Mouse (Mus musculus) neural tube, embryonic 12.5 days (tissue): ENCODE results near the gene Dlgap4. TPM values are rescaled to one million over a fixed set of nuclear protein-coding genes. Genes with fewer than 3 reads are reported as not detected.
"Not testable (repeated sequence)": the region's sequence is repeated elsewhere in the genome, so short reads cannot be mapped to it uniquely, and the experiment has no call there.

Experiments used
- ATAC-seq: fragments of 200-750 bp; cut with Nextera tagmentation; 2 replicates; pipeline ENCODE4 v1.8.0; 2017; ENCODE audit warnings: low read depth, mild to moderate bottlenecking, moderate TSS enrichment, moderate library complexity; ENCODE audit not compliant: low FRiP score
- H3K27ac ChIP-seq: fragments of 300-500 bp; sonication (generic); 2 replicates; pipeline ENCODE4 v1.5.1; 2016
- H3K27me3 ChIP-seq: fragments of 300-500 bp; sonication (generic); replicated peaks from 2 replicates; pipeline ENCODE4 v1.6.1; 2016; ENCODE audit warnings: mild to moderate bottlenecking
- H3K36me3 ChIP-seq: fragments of 300-500 bp; sonication (generic); 2 replicates; pipeline ENCODE4 v1.6.1; 2016; ENCODE audit warnings: mild to moderate bottlenecking
- H3K4me1 ChIP-seq: fragments of 300-500 bp; sonication (generic); 2 replicates; pipeline ENCODE4 v1.6.1; 2016
- H3K4me2 ChIP-seq: fragments of 300-500 bp; sonication (generic); replicated peaks from 2 replicates; pipeline ENCODE4 v1.6.1; 2016; ENCODE audit warnings: mild to moderate bottlenecking
- H3K4me3 ChIP-seq: fragments of 300-500 bp; sonication (generic); 2 replicates; pipeline ENCODE4 v1.5.1; 2016
- H3K9ac ChIP-seq: fragments of 300-500 bp; sonication (generic); 2 replicates; pipeline ENCODE4 v1.6.1; 2016; ENCODE audit warnings: mild to moderate bottlenecking
- H3K9me3 ChIP-seq: fragments of 300-500 bp; sonication (generic); 2 replicates; pipeline ENCODE4 v1.6.1; 2016; ENCODE audit warnings: mild to moderate bottlenecking
- WGBS: fragments of 180-500 bp; shearing (Covaris S2); methylation state at CpG from one replicate; pipeline ENCODE4 v1.1.7; 2016; 5-methylcytosine and 5-hydroxymethylcytosine counted together
- polyA plus RNA-seq: library from polyadenylated mRNA; unstranded; fragments of >200 nt; fragmentation: Nextera tagmentation; extraction: Ambion mirVana; gene quantifications from 2 replicates; pipeline ENCODE4 v1.2.1, GENCODE M21; 2016

Gene Dlgap4
- polyA plus RNA-seq, 1 experiment from 2014 or later = 197 TPM

GRCm38 (mm10) chr2:156782481-156783348 lies 169.2 kb downstream of the Dlgap4 start:
- Histone ChIP-seq H3K27me3 (no peaks in the 10 kb centered on the region), H3K9ac (no peak overlapping the region), H3K4me2 (no peak overlapping the region), H3K36me3 (no peaks in the 10 kb centered on the region), H3K4me1 (peaks cover 3% of the 10 kb centered on the region; the same call in 1 of the 2 replicates), H3K4me3 (no peak overlapping the region), H3K9me3 (peaks cover 4% of the 10 kb centered on the region; the same call in 1 of the 2 replicates), H3K27ac (no peak overlapping the region)
- WGBS = 91% methylated on average over 10 of the region's 10 CpGs
- no peak for ATAC-seq

GRCm38 (mm10) chr2:156783349-156783728 lies 169.8 kb downstream of the Dlgap4 start:
- Histone ChIP-seq H3K27me3 (no peaks in the 10 kb centered on the region), H3K9ac (no peak overlapping the region), H3K4me2 (no peak overlapping the region), H3K4me1 (peaks cover 3% of the 10 kb centered on the region; the same call in 1 of the 2 replicates), H3K4me3 (no peak overlapping the region), H3K36me3 (no peaks in the 10 kb centered on the region), H3K9me3 (peaks cover 4% of the 10 kb centered on the region; the same call in 1 of the 2 replicates), H3K27ac (no peak overlapping the region)
- 87% methylated on average over 9 of the region's 9 CpGs for WGBS
- no peak for ATAC-seq

- Histone ChIP-seq H3K9me3 (peaks cover 4% of the 10 kb centered on the region; the same call in 1 of the 2 replicates), H3K4me1 (peaks cover 3% of the 10 kb centered on the region; the same call in 1 of the 2 replicates), H3K27me3 (no peaks in the 10 kb centered on the region), H3K9ac (no peak overlapping the region), H3K27ac (no peak overlapping the region), H3K4me3 (no peak overlapping the region), H3K4me2 (no peak overlapping the region), H3K36me3 (no peaks in the 10 kb centered on the region)
- WGBS = 78% methylated on average over 7 of the region's 7 CpGs
- ATAC-seq = no peak
Observed at GRCm38 (mm10) chr2:156784016-156784585, 170.6 kb downstream of the Dlgap4 start.

GRCm38 (mm10) chr2:156784891-156785290 lies 171.4 kb downstream of the Dlgap4 start:
- Histone ChIP-seq H3K36me3 (no peaks in the 10 kb centered on the region), H3K4me3 (no peak overlapping the region), H3K4me2 (no peak overlapping the region), H3K27ac (no peak overlapping the region), H3K4me1 (peaks cover 3% of the 10 kb centered on the region; the same call in 1 of the 2 replicates), H3K9ac (no peak overlapping the region), H3K27me3 (no peaks in the 10 kb centered on the region), H3K9me3 (peaks cover 4% of the 10 kb centered on the region; the same call in 1 of the 2 replicates)
- WGBS = 82% methylated on average over 2 of the region's 2 CpGs
- no peak for ATAC-seq

GRCm38 (mm10) chr2:156786369-156786768 lies 172.9 kb downstream of the Dlgap4 start:
- not testable (repeated sequence) for H3K4me2 ChIP-seq, H3K36me3 ChIP-seq, H3K27me3 ChIP-seq, H3K4me3 ChIP-seq, ATAC-seq, H3K9ac ChIP-seq, H3K4me1 ChIP-seq, H3K27ac ChIP-seq, H3K9me3 ChIP-seq

- no peaks in the 10 kb centered on the region for H3K36me3 ChIP-seq
- no peak overlapping the region for H3K27ac ChIP-seq
- H3K4me2 ChIP-seq = no peak overlapping the region
- 93% methylated on average over 5 of the region's 5 CpGs for whole genome bisulfite sequencing
- H3K9ac ChIP-seq = no peak overlapping the region
- no peaks in the 10 kb centered on the region for H3K4me1 ChIP-seq
- H3K27me3 ChIP-seq = no peaks in the 10 kb centered on the region
- H3K9me3 ChIP-seq = peaks cover 7% of the 10 kb centered on the region; the same call in 1 of the 2 replicates
- ATAC-seq = no peak
- H3K4me3 ChIP-seq = no peak overlapping the region
Observed at GRCm38 (mm10) chr2:156787090-156787775, 173.7 kb downstream of the Dlgap4 start.

GRCm38 (mm10) chr2:156787776-156788105 lies 174.2 kb downstream of the Dlgap4 start:
- H3K9me3 ChIP-seq = peaks cover 7% of the 10 kb centered on the region; the same call in 1 of the 2 replicates
- H3K36me3 ChIP-seq = no peaks in the 10 kb centered on the region
- no peaks in the 10 kb centered on the region for H3K27me3 ChIP-seq
- no peak for ATAC-seq
- H3K4me1 ChIP-seq = no peaks in the 10 kb centered on the region
- H3K4me3 ChIP-seq = no peak overlapping the region
- H3K4me2 ChIP-seq = no peak overlapping the region
- H3K9ac ChIP-seq = no peak overlapping the region
- WGBS = 54% methylated on average over 3 of the region's 3 CpGs
- H3K27ac ChIP-seq = no peak overlapping the region

- H3K4me1 ChIP-seq = no peaks in the 10 kb centered on the region
- H3K27me3 ChIP-seq = no peaks in the 10 kb centered on the region
- no peak overlapping the region for H3K4me2 ChIP-seq
- no peak for ATAC-seq
- 45% methylated on average over 1 of the region's 1 CpGs for WGBS
- H3K36me3 ChIP-seq = no peaks in the 10 kb centered on the region
- peaks cover 7% of the 10 kb centered on the region; the same call in 1 of the 2 replicates for H3K9me3 ChIP-seq
- no peak overlapping the region for H3K9ac ChIP-seq
- H3K4me3 ChIP-seq = no peak overlapping the region
- no peak overlapping the region for H3K27ac ChIP-seq
Observed at GRCm38 (mm10) chr2:156788836-156789235, 175.3 kb downstream of the Dlgap4 start.

GRCm38 (mm10) chr2:156798516-156798915 lies 185.0 kb downstream of the Dlgap4 start:
- H3K27me3 ChIP-seq = no peaks in the 10 kb centered on the region
- no peak overlapping the region for H3K27ac ChIP-seq
- WGBS = 87% methylated on average over 1 of the region's 1 CpGs
- H3K9me3 ChIP-seq = no peaks in the 10 kb centered on the region
- ATAC-seq = no peak
- H3K4me2 ChIP-seq = no peak overlapping the region
- H3K36me3 ChIP-seq = no peaks in the 10 kb centered on the region
- no peak overlapping the region for H3K9ac ChIP-seq
- no peaks in the 10 kb centered on the region for H3K4me1 ChIP-seq
- H3K4me3 ChIP-seq = no peak overlapping the region

- no peak for ATAC-seq
Observed at GRCm38 (mm10) chr2:156801045-156801444, 187.5 kb downstream of the Dlgap4 start.

GRCm38 (mm10) chr2:156802116-156802515 lies 188.6 kb downstream of the Dlgap4 start:
- not testable (repeated sequence) for ATAC-seq, H3K4me3 ChIP-seq, H3K4me1 ChIP-seq, H3K9me3 ChIP-seq, H3K36me3 ChIP-seq, H3K27me3 ChIP-seq, H3K4me2 ChIP-seq, H3K9ac ChIP-seq, H3K27ac ChIP-seq
- WGBS = 51% methylated on average over 9 of the region's 9 CpGs

More at GRCm38 (mm10) chr2:156801045-156801444, 187.5 kb downstream of the Dlgap4 start:
- Histone ChIP-seq H3K36me3 (no peaks in the 10 kb centered on the region), H3K4me3 (no peak overlapping the region), H3K9ac (no peak overlapping the region), H3K4me1 (no peaks in the 10 kb centered on the region), H3K27me3 (no peaks in the 10 kb centered on the region), H3K4me2 (no peak overlapping the region), H3K9me3 (no peaks in the 10 kb centered on the region), H3K27ac (no peak overlapping the region)
- 77% methylated on average over 4 of the region's 4 CpGs for WGBS

- 69% methylated on average over 4 of the region's 4 CpGs for WGBS
- Histone ChIP-seq H3K4me3 (no peak overlapping the region), H3K4me2 (no peak overlapping the region), H3K9me3 (no peaks in the 10 kb centered on the region), H3K27ac (no peak overlapping the region), H3K9ac (no peak overlapping the region), H3K27me3 (no peaks in the 10 kb centered on the region), H3K4me1 (no peaks in the 10 kb centered on the region), H3K36me3 (no peaks in the 10 kb centered on the region)
- ATAC-seq = no peak
Observed at GRCm38 (mm10) chr2:156803698-156804372, 190.3 kb downstream of the Dlgap4 start.
